ENCODE assay signal across 8 mouse cellular contexts in genomic region chr14:31017854-31018253, GRCm38 (mm10). TPM values are rescaled to one million over a fixed set of nuclear protein-coding genes. Genes with fewer than 3 reads are reported as not detected.
A peak's percentile ranks its signal among the peaks of the same experiment; 100 is the strongest.
DNase-seq lines count a peak whose midpoint lies in the region; ATAC-seq and TF ChIP-seq lines count a peak whose summit lies in the region.

No protein-coding gene starts in this region.

- peak overlapping the region; percentile 41; the same call in 1 of the 2 replicates for H3K9ac ChIP-seq in heart, adult 2 months (ENCODE audit: low read depth, low read length)
- peak overlapping the region; percentile 89; the same call in 1 of the 2 replicates for H3K9ac ChIP-seq in midbrain, postnatal 0 days (replicated peaks; ENCODE audit: low read length, poor library complexity, severe bottlenecking)

- whole genome bisulfite sequencing in heart, adult 2 months, result 6% methylated on average over 2 of the region's 2 CpGs
- 4% methylated on average over 2 of the region's 2 CpGs for WGBS in forebrain, embryonic 10.5 days
- 2% methylated on average over 2 of the region's 2 CpGs for WGBS in midbrain, postnatal 0 days

- TF ChIP-seq EP300 in heart, adult 2 months (IDR thresholded peaks at IDR 0.05; ENCODE audit: insufficient read depth, low read depth, low read length), result no peak

- TF ChIP-seq POLR2A in heart, adult 2 months (IDR thresholded peaks at IDR 0.05; ENCODE audit: insufficient read depth, low read depth, low read length), result no peak

- H3K4me3 ChIP-seq in heart, adult 2 months, result peak overlapping the region; percentile 64
- H3K4me3 ChIP-seq in forebrain, embryonic 10.5 days, result peak overlapping the region; percentile 82
- peak overlapping the region; percentile 78 for H3K4me3 ChIP-seq in midbrain, postnatal 0 days (ENCODE audit: low read depth, low read length)

- no peak for DNase-seq in heart, adult 2 months
- DNase-seq in heart, postnatal 25 days (ENCODE audit: low spot score), result no peak
- DNase-seq in R1 (ENCODE audit: low read depth, low spot score), result peak; percentile 79
- DNase-seq in forebrain, embryonic 10.5 days (ENCODE audit: extremely low spot score, low spot score), result no peak
- DNase-seq in kidney, postnatal 4 days, result peak; percentile 21 to 48
- DNase-seq in midbrain, postnatal 0 days (ENCODE audit: low spot score), result peak; percentile 36
- no peak for DNase-seq in layer of hippocampus, adult 11-12 months (ENCODE audit: low spot score)
- DNase-seq in right cerebral cortex, postnatal 10 days (ENCODE audit: low spot score in 2 of 2), result no peak

- 0 out of 2 replicates have a peak, but pooled peaks cover 3% of the 10 kb centered on the region for H3K79me2 ChIP-seq in heart, adult 2 months (replicated peaks; ENCODE audit: control insufficient read depth, insufficient read depth, low read length)

- no peaks in the 10 kb centered on the region for H3K27me3 ChIP-seq in heart, adult 2 months (ENCODE audit: control insufficient read depth, insufficient read depth, low read length)
- H3K27me3 ChIP-seq in forebrain, embryonic 10.5 days (ENCODE audit: poor library complexity, severe bottlenecking), result no peaks in the 10 kb centered on the region
- no peaks in the 10 kb centered on the region for H3K27me3 ChIP-seq in midbrain, postnatal 0 days (ENCODE audit: insufficient read depth, low read length)

- no peak overlapping the region for H3K27ac ChIP-seq in heart, adult 2 months
- H3K27ac ChIP-seq in forebrain, embryonic 10.5 days, result peak overlapping the region; percentile 99
- no peak overlapping the region for H3K27ac ChIP-seq in midbrain, postnatal 0 days (ENCODE audit: low read depth, low read length)

- TF ChIP-seq CTCF in heart, adult 2 months (IDR thresholded peaks at IDR 0.05), result peak; percentile 16; the same call in 1 of the 2 replicates
- TF ChIP-seq CTCF in midbrain, postnatal 0 days (IDR thresholded peaks at IDR 0.05), result peak; percentile 62

- peaks cover 7% of the 10 kb centered on the region for H3K4me1 ChIP-seq in heart, adult 2 months (ENCODE audit: control insufficient read depth, insufficient read depth, low read length)
- H3K4me1 ChIP-seq in forebrain, embryonic 10.5 days, result peaks cover 35% of the 10 kb centered on the region
- H3K4me1 ChIP-seq in midbrain, postnatal 0 days (ENCODE audit: insufficient read depth, low read length), result peaks cover 11% of the 10 kb centered on the region

- peak overlapping the region; percentile 67 for H3K4me2 ChIP-seq in midbrain, postnatal 0 days (ENCODE audit: low read depth, low read length, poor library complexity, severe bottlenecking)

- intact Hi-C loops in heart, adult 2 months (cut with DNase I), result no loop called here
- intact Hi-C loops in heart, postnatal 25 days (cut with DNase I), result loop anchor here (2.0 kb wide), 1 partner anchor 15 kb away; no protein-coding TSS in a partner anchor

- H3K36me3 ChIP-seq in heart, adult 2 months (ENCODE audit: control insufficient read depth, insufficient read depth, low read length), result peaks cover 23% of the 10 kb centered on the region
- peaks cover 71% of the 10 kb centered on the region for H3K36me3 ChIP-seq in forebrain, embryonic 10.5 days (replicated peaks)
- peaks cover 45% of the 10 kb centered on the region for H3K36me3 ChIP-seq in midbrain, postnatal 0 days (ENCODE audit: insufficient read depth, low read length)

- no peaks in the 10 kb centered on the region for H3K9me3 ChIP-seq in forebrain, embryonic 10.5 days
- H3K9me3 ChIP-seq in midbrain, postnatal 0 days (ENCODE audit: low read length), result no peaks in the 10 kb centered on the region

- ATAC-seq in midbrain, postnatal 0 days (ENCODE audit: low FRiP score), result no peak

RNA-seq across cellular contexts. Expression of gene Pbrm1, which starts 1.1 kb away (rescaled TPM):
- 10 to 100 TPM; 49.6 to 52.8 TPM for total RNA-seq in heart, adult 2 months (2021)
- 7.7 and 15.7 TPM in 2 replicates for polyA plus RNA-seq in heart, adult 2 months (2012; rRNA removed)
- 10 to 100 TPM; 54.0 to 58.2 TPM for total RNA-seq in heart, postnatal 25 days (2021)
- polyA plus RNA-seq in forebrain, embryonic 10.5 days (2016; fragmentation: Nextera tagmentation; extraction: Ambion mirVana), result 144 TPM in 2 replicates
- total RNA-seq in midbrain, postnatal 0 days (2014; rRNA removed), result 51.2 and 81.5 TPM in 2 replicates
- polyA plus RNA-seq in midbrain, postnatal 0 days (2015; fragmentation: Nextera tagmentation; extraction: Ambion mirVana), result 71.3 and 84.8 TPM in 2 replicates

RNA-seq across cellular contexts. Expression of gene Gnl3, which starts 1.1 kb away (rescaled TPM):
- 10 to 100 TPM; 26.2 to 27.6 TPM for total RNA-seq in heart, adult 2 months (2021)
- 8.1 and 19.2 TPM in 2 replicates for polyA plus RNA-seq in heart, adult 2 months (2012; rRNA removed)
- total RNA-seq in heart, postnatal 25 days (2021), result 10 to 100 TPM; 19.5 to 20.5 TPM
- polyA plus RNA-seq in forebrain, embryonic 10.5 days (2016; fragmentation: Nextera tagmentation; extraction: Ambion mirVana), result 133 and 152 TPM in 2 replicates
- 37.8 and 42.8 TPM in 2 replicates for total RNA-seq in midbrain, postnatal 0 days (2014; rRNA removed)
- 57.7 and 70.5 TPM in 2 replicates for polyA plus RNA-seq in midbrain, postnatal 0 days (2015; fragmentation: Nextera tagmentation; extraction: Ambion mirVana)

RNA-seq across cellular contexts. Expression of gene Spcs1, which starts 16.4 kb away (rescaled TPM):
- total RNA-seq in heart, adult 2 months (2021), result 100 to 1,000 TPM; 123 to 137 TPM
- polyA plus RNA-seq in heart, adult 2 months (2012; rRNA removed), result 145 and 289 TPM in 2 replicates
- 100 to 1,000 TPM; 138 to 145 TPM for total RNA-seq in heart, postnatal 25 days (2021)
- 261 and 264 TPM in 2 replicates for polyA plus RNA-seq in forebrain, embryonic 10.5 days (2016; fragmentation: Nextera tagmentation; extraction: Ambion mirVana)
- total RNA-seq in midbrain, postnatal 0 days (2014; rRNA removed), result 244 and 256 TPM in 2 replicates
- polyA plus RNA-seq in midbrain, postnatal 0 days (2015; fragmentation: Nextera tagmentation; extraction: Ambion mirVana), result 408 and 415 TPM in 2 replicates

RNA-seq across cellular contexts. Expression of gene Glt8d1, which starts 16.7 kb away (rescaled TPM):
- 10 to 100 TPM; 24.6 to 25.1 TPM for total RNA-seq in heart, adult 2 months (2021)
- polyA plus RNA-seq in heart, adult 2 months (2012; rRNA removed), result 18.4 and 30.1 TPM in 2 replicates
- 10 to 100 TPM; 18.5 to 22.1 TPM for total RNA-seq in heart, postnatal 25 days (2021)
- 45.1 and 45.8 TPM in 2 replicates for polyA plus RNA-seq in forebrain, embryonic 10.5 days (2016; fragmentation: Nextera tagmentation; extraction: Ambion mirVana)
- total RNA-seq in midbrain, postnatal 0 days (2014; rRNA removed), result 39.2 and 51.3 TPM in 2 replicates
- 42.9 and 49.6 TPM in 2 replicates for polyA plus RNA-seq in midbrain, postnatal 0 days (2015; fragmentation: Nextera tagmentation; extraction: Ambion mirVana)

Comparison
In these comparisons a context has a peak if more than half of its experiments do, and no peak if none do; other contexts are left out.
1. DNase-seq: peak in R1 (single experiment), kidney, postnatal 4 days (2 of 2) and midbrain, postnatal 0 days (single experiment); none in heart, adult 2 months (0 of 2), heart, postnatal 25 days (single experiment), forebrain, embryonic 10.5 days (single experiment), layer of hippocampus, adult 11-12 months (single experiment) and right cerebral cortex, postnatal 10 days (0 of 2).
2. Peak in every context shown above with its lines, with median percentiles within 50 percentile points of each other: H3K4me3 ChIP-seq.